Mouse (Mus musculus): ENCODE results near the gene Lrrc8d. TPM values are rescaled to one million over a fixed set of nuclear protein-coding genes. Genes with fewer than 3 reads are reported as not detected.

Gene Lrrc8d
- total and polyA plus RNA-seq, 2 experiments from 2014 or later: 8.8 to 10.0 TPM

DNA sequence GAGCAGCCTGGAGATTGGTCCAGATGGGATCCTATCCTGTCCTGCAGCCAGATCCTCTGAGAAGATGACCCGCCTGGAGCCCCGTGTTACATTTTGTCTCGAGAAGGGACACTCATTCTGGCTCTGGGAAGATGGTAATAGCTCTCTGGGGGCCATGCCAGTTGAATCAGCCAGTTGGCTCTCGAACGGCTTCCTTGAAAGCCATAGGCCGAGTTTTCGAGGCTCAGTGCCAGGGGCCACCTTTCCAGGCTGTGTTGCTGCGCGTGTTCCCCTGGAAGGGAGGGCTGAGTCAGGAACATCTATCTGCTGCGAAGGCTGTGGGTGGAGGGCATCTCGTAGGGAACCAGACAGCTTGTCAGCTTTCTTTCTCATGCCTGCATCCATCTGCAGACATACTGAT lies 23.0 kb downstream of the Lrrc8d start:
- WGBS: 84% methylated on average over 11 of the region's 11 CpGs
- ATAC-seq (ENCODE audit: insufficient read depth, low read depth): no peak
- H3K9me3 ChIP-seq (replicated peaks; ENCODE audit: control insufficient read depth, low read length): no peaks in the 10 kb centered on the region
- H3K27ac ChIP-seq (ENCODE audit: low read depth): no peak overlapping the region
- no peak for DNase-seq (ENCODE audit: low spot score)
- no peak overlapping the region for H3K9ac ChIP-seq (replicated peaks; ENCODE audit: low read depth, low read length)
- no peaks in the 10 kb centered on the region for H3K27me3 ChIP-seq (ENCODE audit: control insufficient read depth, insufficient read depth, low read length)
- TF ChIP-seq EP300 (IDR thresholded peaks at IDR 0.05; ENCODE audit: low read depth): no peak
- no peak for TF ChIP-seq CTCF (IDR thresholded peaks at IDR 0.05; ENCODE audit: low read depth)
- no peak overlapping the region for H3K4me3 ChIP-seq (ENCODE audit: low read depth, low read length)
- no peak overlapping the region for H3K4me2 ChIP-seq (ENCODE audit: low read depth, low read length)
- no peaks in the 10 kb centered on the region for H3K36me3 ChIP-seq (replicated peaks; ENCODE audit: control insufficient read depth, insufficient read depth, low read length)
- peaks cover 7% of the 10 kb centered on the region; the same call in 1 of the 2 replicates for H3K4me1 ChIP-seq (ENCODE audit: control insufficient read depth, insufficient read depth)

DNA sequence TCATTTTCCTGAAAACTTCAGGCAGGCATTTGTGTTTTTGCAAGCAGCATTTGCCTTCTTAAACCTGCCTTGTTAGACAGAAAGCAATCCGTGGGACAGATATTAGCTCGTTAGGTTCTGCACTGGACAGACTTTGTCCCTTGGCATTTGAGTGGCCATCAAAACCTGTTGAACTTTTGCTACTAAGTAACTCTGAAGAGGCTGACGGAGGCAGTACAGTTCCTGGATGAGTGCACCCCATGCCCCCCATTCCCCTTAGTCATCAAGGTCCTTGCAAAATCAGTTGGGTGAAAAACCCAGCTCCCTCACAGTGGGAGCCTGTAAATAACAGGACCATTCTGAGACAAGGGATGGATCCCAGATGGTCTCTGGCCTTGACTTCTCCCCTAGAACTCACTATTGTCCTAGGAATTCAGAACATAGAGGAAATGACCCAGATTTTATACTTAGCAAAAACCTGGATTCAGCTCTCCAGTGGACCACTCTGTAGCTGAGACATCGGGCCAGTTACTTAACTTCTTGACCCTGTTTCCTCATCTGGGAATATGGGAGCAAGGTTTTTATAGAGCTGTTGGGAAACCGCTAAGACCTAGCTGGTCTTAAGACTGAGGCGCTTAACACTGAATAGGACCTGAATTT lies 30.5 kb downstream of the Lrrc8d start:
- WGBS: 80% methylated on average over 6 of the region's 6 CpGs
- ATAC-seq (ENCODE audit: insufficient read depth, low read depth) (peak; percentile 25), DNase-seq (ENCODE audit: low spot score) (no peak)
- no peak overlapping the region for H3K9ac ChIP-seq (replicated peaks; ENCODE audit: low read depth, low read length)
- H3K27me3 ChIP-seq (ENCODE audit: control insufficient read depth, insufficient read depth, low read length): no peaks in the 10 kb centered on the region
- no peaks in the 10 kb centered on the region for H3K9me3 ChIP-seq (replicated peaks; ENCODE audit: control insufficient read depth, low read length)
- TF ChIP-seq CTCF (IDR thresholded peaks at IDR 0.05; ENCODE audit: low read depth): no peak
- TF ChIP-seq EP300 (IDR thresholded peaks at IDR 0.05; ENCODE audit: low read depth): no peak
- H3K4me2 ChIP-seq (ENCODE audit: low read depth, low read length): no peak overlapping the region
- peak overlapping the region; percentile 46; the same call in 1 of the 2 replicates for H3K27ac ChIP-seq (ENCODE audit: low read depth)
- H3K36me3 ChIP-seq (replicated peaks; ENCODE audit: control insufficient read depth, insufficient read depth, low read length): no peaks in the 10 kb centered on the region
- no peak overlapping the region for H3K4me3 ChIP-seq (ENCODE audit: low read depth, low read length)
- H3K4me1 ChIP-seq (ENCODE audit: control insufficient read depth, insufficient read depth): peaks cover 12% of the 10 kb centered on the region

DNA sequence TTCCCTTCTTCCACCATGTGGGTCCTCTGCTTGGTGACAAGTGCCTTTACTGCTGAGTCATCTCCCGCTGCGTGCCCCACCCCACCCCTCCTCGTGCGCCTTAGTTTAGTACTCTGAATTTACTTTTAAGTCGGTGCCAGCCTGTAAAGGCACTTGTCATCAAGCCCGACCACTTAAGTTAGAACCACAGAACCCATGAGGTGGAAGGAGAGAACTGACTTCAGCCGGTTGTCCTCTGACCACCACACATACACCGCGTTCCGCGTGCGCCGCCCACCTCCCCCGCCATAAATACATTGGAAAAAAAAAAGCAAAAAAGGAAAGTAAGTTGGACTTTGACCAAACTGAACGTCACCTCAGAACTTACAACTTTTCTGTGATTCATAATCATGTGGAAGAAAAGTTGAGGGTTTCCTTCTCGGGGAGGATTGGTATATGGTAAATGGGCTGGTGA lies 31.4 kb downstream of the Lrrc8d start:
- Histone ChIP-seq H3K27ac (ENCODE audit: low read depth) (no peak overlapping the region), H3K4me2 (ENCODE audit: low read depth, low read length) (peak overlapping the region; percentile 82), H3K27me3 (ENCODE audit: control insufficient read depth, insufficient read depth, low read length) (no peaks in the 10 kb centered on the region), H3K36me3 (replicated peaks; ENCODE audit: control insufficient read depth, insufficient read depth, low read length) (no peaks in the 10 kb centered on the region), H3K4me3 (ENCODE audit: low read depth, low read length) (peak overlapping the region; percentile 57), H3K9ac (replicated peaks; ENCODE audit: low read depth, low read length) (peak overlapping the region; percentile 60), H3K4me1 (ENCODE audit: control insufficient read depth, insufficient read depth) (peaks cover 12% of the 10 kb centered on the region), H3K9me3 (replicated peaks; ENCODE audit: control insufficient read depth, low read length) (no peaks in the 10 kb centered on the region)
- DNase-seq (ENCODE audit: low spot score): no peak
- 14% methylated on average over 16 of the region's 16 CpGs for WGBS
- TF ChIP-seq CTCF (IDR thresholded peaks at IDR 0.05; ENCODE audit: low read depth) (no peak), EP300 (IDR thresholded peaks at IDR 0.05; ENCODE audit: low read depth) (no peak)
- ATAC-seq (ENCODE audit: insufficient read depth, low read depth): peak; percentile 28; the same call in 1 of the 2 replicates

DNA sequence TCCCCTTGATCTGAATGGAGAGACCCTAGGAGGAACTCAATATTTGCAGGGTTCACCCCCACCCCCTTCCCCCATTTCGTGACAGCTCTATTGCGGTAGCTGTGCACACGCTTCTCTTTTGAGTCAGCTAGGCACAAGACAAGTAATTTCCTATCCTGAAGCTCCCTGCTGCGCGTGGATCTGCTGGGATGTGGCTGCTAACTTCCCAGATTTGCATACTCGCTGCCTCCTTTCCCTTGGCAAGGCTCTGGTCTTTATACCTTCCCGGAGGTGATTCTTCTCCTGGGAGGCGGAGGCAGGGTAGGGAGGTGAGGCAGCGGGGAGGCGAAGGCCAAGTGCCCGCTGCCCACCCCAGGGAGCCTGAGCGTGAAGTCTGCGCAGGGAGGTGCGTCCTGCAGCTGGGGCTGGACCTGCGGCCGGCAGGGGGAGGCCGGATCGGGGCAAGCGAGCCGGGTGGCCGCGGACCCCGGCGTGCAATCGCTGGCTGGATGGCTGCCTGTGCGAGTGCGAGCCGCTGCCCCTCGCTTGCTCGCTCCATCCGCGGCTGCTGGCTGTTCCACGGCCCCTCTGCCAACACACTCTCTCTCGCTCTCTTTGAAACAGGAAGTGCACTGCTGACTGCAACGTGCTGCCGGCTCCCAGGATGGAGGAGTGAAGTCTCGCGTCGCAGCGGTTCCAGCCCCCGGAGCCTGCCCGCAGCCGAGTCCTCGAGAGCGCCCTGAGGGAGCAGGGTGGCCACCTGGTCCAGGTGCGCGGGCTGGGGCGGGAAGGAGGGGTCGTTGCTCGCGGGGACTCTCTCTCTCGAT lies 32.1 kb downstream of the Lrrc8d start:
- DNase-seq (ENCODE audit: low spot score) (peak; percentile 58), ATAC-seq (ENCODE audit: insufficient read depth, low read depth) (peak; percentile 76)
- Histone ChIP-seq H3K9me3 (replicated peaks; ENCODE audit: control insufficient read depth, low read length) (no peaks in the 10 kb centered on the region), H3K9ac (replicated peaks; ENCODE audit: low read depth, low read length) (peak overlapping the region; percentile 60), H3K4me3 (ENCODE audit: low read depth, low read length) (peak overlapping the region; percentile 57), H3K36me3 (replicated peaks; ENCODE audit: control insufficient read depth, insufficient read depth, low read length) (no peaks in the 10 kb centered on the region), H3K4me2 (ENCODE audit: low read depth, low read length) (peak overlapping the region; percentile 82), H3K4me1 (ENCODE audit: control insufficient read depth, insufficient read depth) (peaks cover 12% of the 10 kb centered on the region), H3K27me3 (ENCODE audit: control insufficient read depth, insufficient read depth, low read length) (no peaks in the 10 kb centered on the region), H3K27ac (ENCODE audit: low read depth) (no peak overlapping the region)
- peak; percentile 34 for TF ChIP-seq CTCF (IDR thresholded peaks at IDR 0.05; ENCODE audit: low read depth)
- no peak for TF ChIP-seq EP300 (IDR thresholded peaks at IDR 0.05; ENCODE audit: low read depth)
- under 1% methylated on average over 48 of the region's 52 CpGs for WGBS

DNA sequence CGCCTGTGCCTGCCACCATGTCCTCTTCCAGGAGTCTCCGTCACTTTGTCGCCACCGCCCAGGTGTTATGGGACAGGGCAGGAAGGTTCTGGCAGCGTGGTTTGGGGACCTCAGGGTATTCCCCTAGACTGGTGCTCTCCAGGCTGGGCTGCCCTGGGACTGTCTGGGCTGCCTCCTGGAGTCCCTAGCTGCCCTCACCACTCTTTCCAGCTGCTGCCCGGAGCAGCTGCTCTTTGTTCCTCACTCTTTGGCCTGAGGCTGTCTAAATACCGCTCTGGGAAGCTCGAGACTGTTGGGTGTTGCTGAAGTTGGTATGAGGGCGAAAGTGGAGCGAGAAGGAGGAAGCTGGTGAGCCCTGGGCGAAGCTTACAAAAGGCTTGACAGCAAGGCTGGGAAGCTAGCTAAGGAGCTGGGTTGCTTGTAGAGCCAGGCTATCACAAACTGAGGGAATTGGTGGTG lies 32.7 kb downstream of the Lrrc8d start:
- Histone ChIP-seq H3K27me3 (ENCODE audit: control insufficient read depth, insufficient read depth, low read length) (no peaks in the 10 kb centered on the region), H3K9me3 (replicated peaks; ENCODE audit: control insufficient read depth, low read length) (no peaks in the 10 kb centered on the region), H3K9ac (replicated peaks; ENCODE audit: low read depth, low read length) (peak overlapping the region; percentile 60), H3K27ac (ENCODE audit: low read depth) (no peak overlapping the region), H3K4me2 (ENCODE audit: low read depth, low read length) (peak overlapping the region; percentile 82), H3K4me1 (ENCODE audit: control insufficient read depth, insufficient read depth) (peaks cover 12% of the 10 kb centered on the region), H3K36me3 (replicated peaks; ENCODE audit: control insufficient read depth, insufficient read depth, low read length) (no peaks in the 10 kb centered on the region), H3K4me3 (ENCODE audit: low read depth, low read length) (peak overlapping the region; percentile 57)
- ATAC-seq (ENCODE audit: insufficient read depth, low read depth) (peak; percentile 48), DNase-seq (ENCODE audit: low spot score) (no peak)
- 30% methylated on average over 11 of the region's 11 CpGs for WGBS
- TF ChIP-seq CTCF (IDR thresholded peaks at IDR 0.05; ENCODE audit: low read depth) (no peak), EP300 (IDR thresholded peaks at IDR 0.05; ENCODE audit: low read depth) (no peak)

Measured in heart, postnatal 0 days (tissue).